Mouse (Mus musculus) kidney, postnatal 4 days (tissue): ENCODE measurements around the gene Nhlh2.

Source experiments
- DNase-seq, 2 experiments: peaks; one replicate each; pipeline ENCODE4 v3.0.0; 2021; ENCODE audit warnings: mixed read lengths in 2 of 2

The Nhlh2 gene

DNA sequence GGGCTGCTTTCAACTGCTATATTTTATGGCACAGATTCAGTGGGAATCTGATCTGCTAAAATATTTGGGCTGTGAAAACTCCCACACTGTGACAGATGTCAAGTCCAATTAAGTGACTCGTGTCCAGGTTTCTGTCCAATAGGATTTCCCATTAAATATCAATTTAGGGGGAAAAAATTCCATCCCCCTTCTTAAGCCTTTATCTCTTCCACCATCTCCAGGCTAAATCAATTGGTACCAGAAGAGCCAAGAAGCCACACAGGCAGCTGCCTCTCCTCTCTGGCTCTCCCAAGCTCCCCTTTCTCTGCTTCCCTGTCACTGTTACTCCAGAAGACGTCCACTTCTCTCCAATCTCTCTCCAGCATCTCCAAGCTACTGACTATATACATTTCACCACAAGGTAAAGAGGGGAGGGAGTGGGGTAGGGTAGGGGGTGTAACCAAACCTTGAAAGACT is at the start of gene Nhlh2:
Gene Nhlh2, plus strand, starts transcription at position 151 of the 456 bp plus-strand sequence.
- DNase-seq, result no peak

DNA sequence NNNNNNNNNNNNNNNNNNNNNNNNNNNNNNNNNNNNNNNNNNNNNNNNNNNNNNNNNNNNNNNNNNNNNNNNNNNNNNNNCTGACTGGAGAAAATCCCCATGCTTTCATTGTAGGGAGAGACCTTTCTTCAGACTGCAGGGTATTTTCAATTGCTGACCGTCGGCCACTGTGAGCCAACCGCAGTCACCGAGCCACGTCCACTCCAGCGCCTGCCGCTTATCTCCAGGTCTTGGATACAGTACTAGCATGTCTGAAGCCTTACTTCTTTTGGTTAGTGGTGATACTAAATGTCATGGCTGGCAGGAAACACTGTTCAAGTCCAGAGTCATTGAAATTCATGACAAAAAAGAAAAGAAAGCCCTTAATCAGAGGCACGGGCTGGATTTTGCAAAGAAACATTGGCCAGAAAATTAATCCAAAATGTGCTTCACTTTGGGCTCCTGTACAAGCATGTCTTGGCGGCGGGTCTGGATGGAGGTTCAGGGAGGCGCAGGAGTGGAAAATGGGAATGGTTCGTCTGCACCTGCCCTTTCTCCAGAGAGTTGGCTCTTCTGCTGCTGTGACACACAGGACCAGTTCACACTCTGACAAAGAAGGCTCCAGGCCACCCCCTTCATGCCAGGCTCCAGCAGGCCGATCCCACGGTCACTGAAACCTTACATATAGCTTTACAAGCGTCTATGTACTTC is 48.6 kb upstream of the Nhlh2 start:
- DNase-seq, result no peak

DNA sequence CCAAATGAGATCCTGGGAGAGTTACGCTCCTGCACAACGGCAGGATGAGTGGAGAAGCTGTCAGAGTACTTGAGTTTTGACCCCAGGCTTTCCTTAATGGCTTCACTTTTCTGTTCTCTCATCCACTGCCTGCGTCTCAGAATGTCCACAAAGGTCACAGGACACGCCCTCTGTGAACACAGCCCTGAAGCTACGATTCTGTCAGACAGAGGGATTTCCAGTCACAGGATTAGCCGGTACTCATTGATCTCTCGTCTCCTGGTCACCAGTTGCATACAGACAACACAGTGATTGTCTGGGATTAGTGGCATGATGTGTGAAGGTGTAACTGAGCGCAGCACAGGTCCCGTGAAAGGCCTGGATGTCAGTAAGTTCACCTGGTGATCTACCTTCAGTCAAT is 46.4 kb upstream of the Nhlh2 start:
- DNase-seq, result no peak

DNA sequence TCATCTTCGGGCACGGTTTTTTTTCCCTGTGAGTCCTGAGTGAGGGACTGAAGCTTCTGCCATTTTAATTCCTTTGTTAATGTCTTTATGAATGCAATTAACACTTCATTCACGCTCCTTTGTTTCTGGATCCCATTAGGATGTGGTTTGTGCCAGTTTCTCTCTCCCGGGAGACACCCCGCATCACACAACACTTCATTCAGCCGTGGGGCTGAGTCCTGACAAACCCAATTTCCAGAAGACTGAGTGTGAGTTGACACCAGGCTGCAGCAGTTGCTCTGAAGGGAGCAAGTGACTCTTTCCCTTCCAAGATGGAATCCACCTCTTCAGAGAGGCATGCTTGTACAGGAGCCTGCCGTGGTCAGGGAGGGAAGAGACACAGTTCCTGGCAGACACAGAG is 45.5 kb upstream of the Nhlh2 start:
- DNase-seq, result no peak

GRCm38 (mm10) chr3:101966825-101967558 is 42.9 kb upstream of the Nhlh2 start:
- DNase-seq, result no peak

DNA sequence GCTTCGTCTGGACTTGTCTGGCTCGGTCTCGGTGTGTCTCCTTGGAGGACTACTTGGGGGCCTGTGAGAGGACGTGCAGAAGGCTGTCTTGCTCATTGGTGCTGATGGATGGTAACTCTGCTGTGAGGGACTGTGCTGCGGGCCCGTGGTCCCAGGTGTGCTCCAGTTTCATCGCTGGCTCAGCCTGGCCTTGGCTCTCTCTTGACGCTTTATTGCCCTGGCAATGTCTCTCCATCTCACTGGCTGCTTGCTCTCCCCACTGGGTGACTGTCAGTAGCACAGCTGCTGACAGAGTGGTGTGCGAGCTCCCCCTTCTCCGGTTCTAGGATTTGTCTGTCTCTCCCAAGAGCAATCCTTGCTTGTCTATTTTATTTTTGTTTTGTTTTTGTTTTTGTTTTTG is 34.5 kb upstream of the Nhlh2 start:
- DNase-seq, result no peak

DNA sequence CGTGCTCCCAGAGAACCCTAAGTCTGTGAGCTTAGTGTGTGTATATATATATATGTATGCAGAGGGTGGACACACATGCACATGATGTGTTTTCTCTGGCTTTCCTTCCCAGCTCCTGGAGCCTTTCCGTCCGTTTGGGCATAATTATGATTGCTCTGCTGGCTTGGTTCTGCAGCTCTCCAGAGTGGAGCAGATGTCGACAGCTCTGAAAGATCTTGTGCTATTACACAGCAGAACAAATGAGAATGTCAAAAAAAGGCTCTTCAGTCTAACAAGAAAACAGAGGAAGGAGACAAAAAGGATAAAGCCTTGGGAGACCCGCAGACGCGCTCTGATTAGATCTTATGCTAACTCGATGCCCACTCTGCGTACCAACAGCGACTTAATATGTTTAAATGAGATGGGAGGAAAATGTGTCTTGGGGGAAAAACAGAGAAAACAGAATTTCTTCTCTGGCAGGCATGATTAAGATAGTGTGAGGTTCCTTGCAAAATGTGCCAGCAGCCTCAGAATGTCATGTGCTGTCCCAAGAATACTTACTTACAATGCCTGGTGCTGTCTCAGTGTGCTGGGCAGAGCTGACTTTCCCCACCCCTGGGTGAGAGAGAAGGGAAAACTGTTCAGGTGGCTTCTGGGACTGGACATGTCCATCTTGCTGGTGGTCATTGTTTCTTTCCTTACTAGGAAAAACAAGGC is 31.4 kb upstream of the Nhlh2 start:
- DNase-seq, result no peak

DNA sequence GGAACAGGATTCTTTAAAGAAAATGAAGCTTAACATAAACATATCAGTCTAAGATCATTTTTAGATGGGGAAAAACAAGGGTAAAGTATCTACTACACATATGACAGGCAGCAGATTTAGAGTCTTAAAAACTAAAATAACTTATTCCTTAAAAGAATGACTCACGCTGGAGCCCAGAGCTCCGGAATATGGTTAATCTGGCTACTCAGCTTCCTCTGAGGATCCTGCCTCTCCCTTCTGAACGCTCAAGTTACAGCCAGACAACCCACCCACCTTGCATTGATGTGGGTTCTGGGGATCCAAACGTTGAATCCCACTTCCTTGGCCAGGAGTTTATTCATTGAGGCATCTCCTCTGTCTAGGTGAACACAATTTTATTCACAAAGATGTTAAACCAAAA is 26.0 kb upstream of the Nhlh2 start:
- no peak for DNase-seq

DNA sequence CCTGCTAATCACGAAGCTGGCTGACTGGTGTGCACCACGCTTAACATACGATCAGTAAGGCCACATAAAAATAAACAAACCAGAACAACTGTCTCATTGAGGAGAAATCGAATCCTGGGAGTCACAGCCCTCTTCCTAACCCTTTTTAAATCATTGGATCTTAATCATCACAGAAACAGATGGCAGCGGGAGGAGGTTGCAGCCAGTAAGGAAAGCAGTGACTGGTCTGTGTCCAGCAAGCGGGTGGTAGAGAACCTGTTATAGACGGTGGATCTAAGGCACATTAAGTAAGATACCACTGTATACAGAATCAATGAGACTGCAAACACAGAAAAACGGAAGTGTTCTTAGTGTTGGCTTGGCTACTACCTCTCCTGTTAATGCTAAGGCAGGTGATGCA is 24.2 kb upstream of the Nhlh2 start:
- DNase-seq, result no peak

- DNase-seq, result no peak
Observed at GRCm38 (mm10) chr3:101990136-101990535, 19.7 kb upstream of the Nhlh2 start.

DNA sequence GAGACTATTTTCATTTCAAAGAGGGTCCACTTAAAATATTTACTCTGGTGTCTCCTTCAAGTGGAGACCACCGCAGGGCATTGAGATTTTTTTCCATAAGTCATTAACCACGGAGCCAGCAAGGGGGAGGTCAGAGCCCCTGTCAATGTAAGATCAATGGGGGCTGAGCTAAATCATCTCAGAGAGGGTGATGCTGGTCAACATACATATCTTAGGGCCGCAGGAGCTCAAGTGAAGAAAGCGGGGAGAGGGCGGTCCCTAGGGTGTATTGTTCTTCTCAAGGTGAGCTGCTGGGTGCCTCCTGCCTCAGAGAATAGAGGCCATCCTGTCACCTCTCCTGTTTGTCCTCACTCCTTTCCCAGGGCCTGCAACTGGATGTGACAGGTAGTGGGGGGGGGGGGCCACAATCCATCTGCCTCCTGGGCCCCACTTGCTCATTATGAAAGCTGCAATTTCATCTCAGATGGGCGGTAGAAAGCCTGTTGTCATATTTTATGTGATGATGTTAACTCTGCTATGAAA is 18.8 kb upstream of the Nhlh2 start:
- DNase-seq, result no peak

- DNase-seq, result no peak
Observed at GRCm38 (mm10) chr3:101997851-101998250, 12.0 kb upstream of the Nhlh2 start.

DNA sequence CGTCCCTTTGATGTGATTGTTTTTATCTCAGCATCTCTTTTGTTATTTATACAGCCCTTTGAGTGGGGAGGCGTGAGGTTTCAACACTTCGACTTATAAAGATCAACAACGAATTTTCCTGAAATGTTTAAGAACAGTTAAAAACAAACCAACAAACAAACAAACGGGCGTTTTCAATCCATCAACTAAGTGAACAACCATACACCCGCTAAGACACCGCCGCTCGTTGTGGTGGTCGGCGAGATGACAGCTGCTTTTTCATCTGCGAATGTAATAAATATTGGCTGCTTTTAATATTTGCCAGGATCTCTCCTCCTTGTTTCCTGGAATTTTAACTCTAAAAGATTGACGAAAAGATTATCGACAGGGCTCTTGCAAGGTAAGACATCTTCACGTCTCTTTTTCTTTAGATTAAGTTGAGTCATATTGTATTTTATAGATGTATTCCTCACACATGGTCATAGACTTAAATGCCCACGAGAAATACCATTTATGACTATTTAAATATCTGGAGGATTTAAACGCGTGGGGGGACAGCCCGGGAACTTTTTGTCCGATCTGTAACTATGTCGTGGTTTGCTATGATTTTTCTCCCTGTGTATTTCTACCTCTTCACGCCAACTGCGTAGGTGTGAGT is 923 bp downstream of the Nhlh2 start:
- peak in 1 of 2 experiments; percentile 4 for DNase-seq

DNA sequence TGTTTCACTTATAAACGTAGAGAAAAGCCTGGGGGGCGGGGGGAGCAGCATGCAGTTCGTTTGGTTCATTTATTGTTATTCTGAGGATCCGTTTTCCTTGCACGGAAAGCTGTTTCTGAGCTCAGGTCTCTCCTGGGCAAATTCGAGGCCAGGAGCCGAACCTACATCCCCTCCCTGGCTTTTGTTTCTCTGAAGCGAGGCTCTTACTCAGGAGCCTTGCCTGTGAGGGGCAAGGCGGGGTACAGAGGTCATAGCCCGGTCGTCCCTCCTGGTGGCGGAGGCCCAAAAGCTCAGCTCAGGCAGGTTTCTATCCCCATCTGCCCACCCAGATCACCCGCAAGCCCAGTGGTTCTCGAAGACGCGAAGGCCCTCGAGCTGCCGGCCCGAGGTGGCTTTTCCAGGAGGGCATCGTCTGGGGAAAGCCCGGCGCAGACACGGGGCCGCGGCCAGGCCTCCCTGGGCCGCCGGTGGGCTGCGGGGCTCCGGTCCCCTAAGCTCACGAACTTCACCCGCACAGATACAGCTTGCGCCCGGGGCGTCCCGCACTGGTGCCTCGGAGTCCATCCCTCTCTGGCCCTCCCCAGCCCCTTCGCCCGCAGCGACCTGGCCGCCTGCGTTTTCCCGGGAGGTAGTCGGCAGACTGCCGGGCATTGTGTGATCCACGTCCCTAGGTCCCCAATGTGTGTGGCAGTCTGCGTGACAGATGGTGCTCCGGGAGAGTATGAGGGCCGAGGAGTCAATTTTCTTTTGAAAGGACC is 1.6 kb downstream of the Nhlh2 start:
- peak; percentile 12 to 36 for DNase-seq

GRCm38 (mm10) chr3:102012076-102012610 is 2.3 kb downstream of the Nhlh2 start:
- peak; percentile 12 to 21 for DNase-seq

DNA sequence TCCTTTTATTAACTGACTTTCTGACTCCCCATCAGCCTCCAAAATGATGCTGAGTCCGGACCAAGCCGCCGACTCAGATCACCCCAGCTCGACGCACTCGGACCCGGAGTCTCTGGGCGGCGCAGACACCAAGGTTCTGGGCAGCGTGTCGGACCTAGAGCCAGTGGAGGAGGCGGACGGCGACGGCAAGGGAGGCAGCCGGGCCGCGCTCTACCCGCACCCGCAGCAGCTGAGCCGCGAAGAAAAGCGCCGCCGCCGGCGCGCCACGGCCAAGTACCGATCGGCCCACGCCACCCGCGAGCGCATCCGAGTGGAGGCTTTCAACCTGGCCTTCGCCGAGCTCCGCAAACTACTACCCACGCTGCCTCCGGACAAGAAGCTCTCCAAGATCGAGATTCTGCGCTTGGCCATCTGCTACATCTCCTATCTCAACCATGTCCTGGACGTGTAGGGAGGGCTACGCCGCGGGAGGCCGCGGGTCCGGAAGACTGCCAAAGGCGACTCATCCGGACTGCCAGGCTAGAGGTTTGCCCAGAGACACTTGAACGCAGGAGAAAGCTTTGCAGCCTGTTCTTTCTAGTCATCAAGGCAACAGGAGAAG is 2.8 kb downstream of the Nhlh2 start:
- peak; percentile 25 to 51 for DNase-seq

- DNase-seq, result no peak
Observed at GRCm38 (mm10) chr3:102020604-102021003, 10.7 kb downstream of the Nhlh2 start.

DNA sequence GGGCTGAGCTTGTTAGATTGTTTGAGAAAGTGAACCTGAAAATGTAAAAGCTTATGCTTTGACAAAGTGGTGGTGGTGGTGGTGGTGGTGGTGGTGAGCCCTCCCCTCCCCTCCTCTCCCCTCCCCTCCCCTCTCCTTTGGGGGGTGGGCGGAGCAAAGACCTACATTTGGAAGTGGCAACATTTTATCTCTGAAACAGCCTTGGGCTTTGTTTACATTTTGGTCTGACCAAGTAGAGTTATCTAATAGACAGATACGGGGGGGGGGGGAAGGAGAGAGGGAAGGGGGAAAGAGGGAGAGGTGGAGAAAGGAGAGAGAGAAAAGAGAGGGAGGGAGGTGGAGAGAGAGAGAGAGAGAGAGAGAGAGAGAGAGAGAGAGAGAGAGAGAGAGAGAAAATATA is 12.8 kb downstream of the Nhlh2 start:
- no peak for DNase-seq

DNA sequence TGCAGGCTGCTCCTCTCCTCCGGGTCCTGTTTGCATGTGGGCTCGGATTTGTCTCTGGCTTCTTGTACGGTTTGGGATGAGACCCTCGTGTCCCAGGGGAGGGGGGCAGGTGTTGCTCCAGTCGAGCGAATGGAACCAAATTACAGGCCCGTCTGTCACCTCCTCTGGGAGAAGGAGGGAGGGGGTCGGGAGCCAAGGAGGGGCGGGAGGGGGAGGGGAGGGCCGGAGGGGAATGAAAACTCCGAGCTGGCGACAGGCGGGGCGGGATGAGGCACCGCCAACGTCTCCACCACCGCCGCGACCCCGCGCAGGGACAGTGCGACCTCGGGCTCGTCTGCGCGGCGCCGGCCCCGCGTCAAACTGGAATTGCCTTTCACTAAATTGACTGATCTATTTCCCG is 13.5 kb downstream of the Nhlh2 start:
- peak in 1 of 2 experiments; percentile 7 for DNase-seq

- DNase-seq, result no peak
Observed at GRCm38 (mm10) chr3:102023829-102024228, 14.0 kb downstream of the Nhlh2 start.

DNA sequence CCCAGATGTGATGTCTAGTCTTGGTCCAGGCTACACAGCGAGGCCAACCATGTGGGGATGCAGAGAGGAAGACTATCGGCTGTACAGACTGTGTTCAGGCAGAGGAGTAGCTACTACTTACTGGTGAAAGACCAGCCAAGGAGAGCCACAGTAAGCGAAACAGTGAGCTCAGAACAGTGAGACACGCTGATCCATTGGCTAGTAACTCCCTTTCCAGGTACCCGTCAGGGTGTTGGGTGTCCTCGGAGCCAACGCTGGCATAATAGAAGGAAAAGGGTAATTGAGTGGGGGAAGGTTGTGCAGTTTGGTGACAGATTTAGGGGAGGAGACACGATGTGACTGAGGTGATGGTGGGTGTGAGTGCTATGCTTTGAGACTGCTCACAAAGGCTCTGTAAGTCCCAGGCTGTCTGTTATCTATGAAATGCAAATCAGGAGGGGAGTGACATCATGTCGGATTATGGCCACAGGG is 15.1 kb downstream of the Nhlh2 start:
- DNase-seq, result no peak
